Mouse (Mus musculus): ENCODE data around the gene Pdrg1.

- TF ChIP-seq POLR2A (IDR thresholded peaks at IDR 0.05; ENCODE audit: low read depth, low read length) (no peak), CTCF (IDR thresholded peaks at IDR 0.05; ENCODE audit: extremely low read depth, insufficient read length, insufficient replicate concordance, low read depth, low read length) (no peak)
Measured at GRCm38 (mm10) chr2:153060216-153060615, 45.0 kb upstream of the Pdrg1 start.
